Mouse (Mus musculus): Measurements from ENCODE around the gene Sned1.

DNA sequence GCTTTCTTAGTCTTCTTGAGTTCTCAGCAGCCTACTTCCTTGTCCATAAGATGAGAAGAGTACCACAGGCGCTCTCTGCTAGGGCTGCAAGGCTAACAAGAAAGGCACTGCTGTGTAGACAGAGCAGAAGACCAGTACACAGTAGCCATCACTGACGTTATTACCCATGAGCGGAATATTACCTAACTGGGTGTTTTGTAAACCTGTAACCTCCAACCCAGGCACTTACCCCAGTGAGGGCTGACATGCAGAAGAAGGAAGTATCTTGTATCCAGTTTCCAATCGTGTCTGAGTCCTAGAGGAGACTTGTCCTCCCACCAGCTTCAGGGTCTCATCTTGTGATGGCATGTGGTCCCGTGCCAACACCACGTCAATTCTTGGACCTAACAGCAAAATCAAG is 88.3 kb downstream of the Sned1 start:
- TF ChIP-seq POLR2A (IDR thresholded peaks at IDR 0.05; ENCODE audit: control insufficient read depth, low read depth, low read length) (no peak), CTCF (IDR thresholded peaks at IDR 0.05; ENCODE audit: control insufficient read depth, insufficient read depth, insufficient replicate concordance, low read depth, low read length) (no peak)

Data from testis, adult 2 months (tissue).